Mouse (Mus musculus): ENCODE measurements around the gene Alkbh2. TPM values are rescaled to one million over a fixed set of nuclear protein-coding genes. Genes with fewer than 3 reads are reported as not detected.

Gene Alkbh2
- total RNA-seq, 1 experiment from 2014 or later = 1.6 TPM

- ATAC-seq (replicated peaks; ENCODE audit: insufficient number of reproducible peaks, low FRiP score, low TSS enrichment, poor library complexity, severe bottlenecking) = no peak
Measured at GRCm38 (mm10) chr5:114115030-114115429, 13.0 kb downstream of the Alkbh2 start.

GRCm38 (mm10) chr5:114113334-114113733 lies 14.7 kb downstream of the Alkbh2 start:
- no peak for ATAC-seq (replicated peaks; ENCODE audit: insufficient number of reproducible peaks, low FRiP score, low TSS enrichment, poor library complexity, severe bottlenecking)

GRCm38 (mm10) chr5:114106391-114106935 lies 21.6 kb downstream of the Alkbh2 start:
- ATAC-seq (replicated peaks; ENCODE audit: insufficient number of reproducible peaks, low FRiP score, low TSS enrichment, poor library complexity, severe bottlenecking) = no peak

GRCm38 (mm10) chr5:114102807-114103206 lies 25.2 kb downstream of the Alkbh2 start:
- no peak for ATAC-seq (replicated peaks; ENCODE audit: insufficient number of reproducible peaks, low FRiP score, low TSS enrichment, poor library complexity, severe bottlenecking)

- no peak for ATAC-seq (replicated peaks; ENCODE audit: insufficient number of reproducible peaks, low FRiP score, low TSS enrichment, poor library complexity, severe bottlenecking)
Measured at GRCm38 (mm10) chr5:114101873-114102272, 26.1 kb downstream of the Alkbh2 start.

- no peak for ATAC-seq (replicated peaks; ENCODE audit: insufficient number of reproducible peaks, low FRiP score, low TSS enrichment, poor library complexity, severe bottlenecking)
Measured at GRCm38 (mm10) chr5:114100390-114101099, 27.5 kb downstream of the Alkbh2 start.

GRCm38 (mm10) chr5:114099709-114100389 lies 28.2 kb downstream of the Alkbh2 start:
- peak; percentile 93 for ATAC-seq (replicated peaks; ENCODE audit: insufficient number of reproducible peaks, low FRiP score, low TSS enrichment, poor library complexity, severe bottlenecking)

GRCm38 (mm10) chr5:114091057-114091807 lies 36.8 kb downstream of the Alkbh2 start, which contains the start of gene Svop:
Svop (minus strand) TSS chr5:114091570.
- ATAC-seq (replicated peaks; ENCODE audit: insufficient number of reproducible peaks, low FRiP score, low TSS enrichment, poor library complexity, severe bottlenecking) = no peak

GRCm38 (mm10) chr5:114090421-114091013 lies 37.5 kb downstream of the Alkbh2 start:
- ATAC-seq (replicated peaks; ENCODE audit: insufficient number of reproducible peaks, low FRiP score, low TSS enrichment, poor library complexity, severe bottlenecking) = no peak

GRCm38 (mm10) chr5:114087875-114088480 lies 40.0 kb downstream of the Alkbh2 start:
- no peak for ATAC-seq (replicated peaks; ENCODE audit: insufficient number of reproducible peaks, low FRiP score, low TSS enrichment, poor library complexity, severe bottlenecking)

GRCm38 (mm10) chr5:114085501-114085900 lies 42.5 kb downstream of the Alkbh2 start:
- ATAC-seq (replicated peaks; ENCODE audit: insufficient number of reproducible peaks, low FRiP score, low TSS enrichment, poor library complexity, severe bottlenecking) = no peak

- no peak for ATAC-seq (replicated peaks; ENCODE audit: insufficient number of reproducible peaks, low FRiP score, low TSS enrichment, poor library complexity, severe bottlenecking)
Measured at GRCm38 (mm10) chr5:114077009-114077408, 51.0 kb downstream of the Alkbh2 start.

Other genes with a start within 250 kb of the Alkbh2 start
- gene Coro1c, start 219.5 kb downstream of the Alkbh2 start, total RNA-seq (2017) = 129 to 177 TPM (median 136 TPM) in 3 replicates
- 11.1 to 23.4 TPM (median 17.9 TPM) in 3 replicates for gene Ssh1, start 134.3 kb downstream of the Alkbh2 start, total RNA-seq (2017)
- gene Dao, start 124.5 kb downstream of the Alkbh2 start, total RNA-seq (2017) = not detected in 3 replicates
- gene Usp30, start 62.8 kb downstream of the Alkbh2 start, total RNA-seq (2017) = 3.3 to 14.0 TPM (median 11.0 TPM) in 3 replicates
- gene Svop, start 36.6 kb downstream of the Alkbh2 start, total RNA-seq (2017) = not detected in 3 replicates
- 1.9 to 4.0 TPM (median 2.7 TPM) in 3 replicates for gene Ung, start 2.2 kb upstream of the Alkbh2 start, total RNA-seq (2017)
- gene Acacb, start 18.3 kb upstream of the Alkbh2 start, total RNA-seq (2017) = 0.10 to 0.21 TPM (median 0.19 TPM) in 3 replicates
- not detected in 3 replicates for gene Foxn4, start 145.6 kb upstream of the Alkbh2 start, total RNA-seq (2017)
- gene Myo1h, start 160.9 kb upstream of the Alkbh2 start, total RNA-seq (2017) = 2.3 to 8.7 TPM (median 4.6 TPM) in 3 replicates